Mouse (Mus musculus) thymus, adult 2 months (tissue): ENCODE measurements around the gene Ccdc148.

Source experiments
- CTCF ChIP-seq: fragments of 200-500 bp; IDR thresholded peaks from 2 replicates; pipeline ENCODE4 v1.5.1; 2012; ENCODE audit warnings: mild to moderate bottlenecking, control low read depth, low read length, moderate library complexity, borderline replicate concordance; ENCODE audit not compliant: control insufficient read depth, poor library complexity, insufficient read depth; ENCODE audit errors: extremely low read depth
- POLR2A ChIP-seq: fragments of 200-500 bp; IDR thresholded peaks from 2 replicates; pipeline ENCODE4 v1.6.1; 2012; ENCODE audit warnings: mild to moderate bottlenecking, low read length, control low read depth, moderate library complexity; ENCODE audit not compliant: control insufficient read depth, poor library complexity, insufficient read depth; ENCODE audit errors: extremely low read depth

DNA sequence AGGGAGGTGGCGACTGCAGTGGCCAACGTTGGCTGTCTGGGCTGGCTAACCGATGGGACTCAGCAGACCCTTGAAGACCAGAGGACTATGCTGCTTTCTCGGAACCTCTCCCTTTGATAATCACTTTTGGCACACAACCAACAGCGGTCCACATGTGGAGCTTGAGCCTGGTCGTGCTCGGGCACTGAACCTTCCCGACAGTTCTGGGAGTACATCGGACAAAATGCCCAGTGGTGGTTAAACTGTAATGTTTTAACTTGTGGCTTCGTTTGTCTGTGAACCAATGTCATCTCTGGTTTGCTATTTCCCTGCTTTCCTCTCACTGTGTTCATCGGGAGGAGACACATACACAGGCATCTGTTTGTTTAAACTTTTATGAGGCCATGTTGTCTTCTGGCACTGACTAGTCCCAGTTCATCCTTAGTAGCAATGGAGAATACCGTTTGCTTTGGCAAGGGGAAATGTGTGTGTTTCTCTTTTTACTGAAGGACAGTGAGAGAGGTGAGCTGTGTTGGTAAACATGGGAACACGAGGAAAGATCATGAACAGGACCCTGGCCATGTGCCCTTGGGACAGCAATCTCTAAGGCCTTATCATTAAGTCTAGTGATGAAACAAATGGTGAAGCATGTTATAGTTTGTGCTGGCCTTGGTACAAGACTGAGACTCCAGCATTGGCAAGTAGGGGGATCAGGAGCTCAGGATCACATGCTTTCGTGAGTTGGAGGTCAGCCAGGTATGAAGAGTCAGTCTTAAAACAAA lies 167.9 kb downstream of the Ccdc148 start:
- no peak for TF ChIP-seq CTCF
- no peak for TF ChIP-seq POLR2A
